Mouse (Mus musculus): ENCODE results near the gene Dus3l. TPM values are rescaled to one million over a fixed set of nuclear protein-coding genes. Genes with fewer than 3 reads are reported as not detected.

Dus3l gene
- 10 to 100 TPM; 57.0 to 57.2 TPM for total RNA-seq (2023)

DNA sequence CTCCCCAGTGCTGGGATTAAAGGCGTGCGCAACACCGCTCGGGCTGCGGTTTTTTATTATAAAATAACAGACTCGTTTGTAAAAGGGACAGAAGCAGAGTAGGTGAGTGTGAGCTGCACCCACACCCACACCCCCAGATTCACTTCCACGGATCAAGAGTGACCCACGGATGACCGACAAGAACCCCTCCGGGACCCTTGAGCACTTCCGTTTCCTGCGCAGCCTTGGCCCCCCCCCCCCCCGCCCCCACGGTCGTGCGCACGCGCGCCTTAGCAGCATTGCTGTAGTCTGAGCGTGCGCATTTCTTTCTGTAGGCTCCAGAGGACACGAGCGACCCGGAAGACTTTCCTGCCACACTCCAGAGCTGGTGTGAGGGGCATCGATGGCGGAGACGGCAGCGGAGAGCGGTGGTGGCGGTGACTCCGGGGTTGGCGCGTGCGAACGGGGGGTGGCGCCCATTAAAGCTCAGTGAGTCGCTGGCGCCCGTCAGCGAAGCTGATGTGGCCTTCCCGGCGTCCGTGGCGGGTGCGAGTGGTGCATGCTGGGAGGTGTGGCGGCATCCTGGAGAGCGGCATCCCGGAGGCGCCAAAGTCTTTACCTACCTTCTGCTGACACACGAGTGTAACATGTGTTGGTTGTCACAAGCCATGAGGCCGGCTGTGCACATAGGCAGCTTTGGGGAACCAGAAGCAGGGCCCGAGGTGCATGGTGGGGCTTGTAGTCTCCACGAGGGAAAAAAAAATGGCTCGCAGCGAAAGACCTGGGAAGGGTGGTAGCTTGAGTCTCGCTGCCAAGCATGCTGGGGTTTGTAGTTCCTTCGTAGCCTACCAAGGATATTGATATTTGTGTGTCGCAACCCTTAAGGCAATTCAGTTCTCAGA is at the start of gene Dus3l:
Gene Dus3l (plus strand): TSS at position 284 of the 881 bp plus-strand sequence.

GRCm38 (mm10) chr17:56717363-56718058 is 47.0 kb upstream of the Dus3l start, which contains the start of the genes Ndufa11 and Vmac:
TSS of gene Ndufa11 (plus strand) at chr17:56717767.
TSS of gene Vmac (minus strand) at chr17:56718022.

GRCm38 (mm10) chr17:56757416-56758123 is 7.0 kb upstream of the Dus3l start, which contains the start of gene Nrtn:
TSS of gene Nrtn (minus strand) at chr17:56757530.

DNA sequence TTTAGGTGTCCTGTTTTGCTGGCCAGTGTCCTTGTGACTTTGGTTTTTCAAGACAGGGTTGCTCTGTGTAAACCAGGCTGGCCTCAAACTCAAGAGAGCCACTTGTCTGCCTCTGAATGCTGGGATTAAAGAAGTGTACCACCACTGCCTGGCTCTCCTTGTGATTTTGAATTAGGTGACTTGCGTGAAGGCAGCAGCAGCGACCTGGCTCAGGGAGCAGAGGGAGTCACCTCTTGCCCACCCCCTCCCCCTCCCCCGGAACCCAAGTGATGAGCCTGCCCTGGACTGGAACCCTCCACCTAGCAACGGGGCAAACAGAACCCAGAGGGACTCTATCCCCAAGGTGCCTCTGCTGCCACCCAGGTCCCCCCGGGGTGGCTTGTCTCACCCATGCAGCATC is 5.4 kb downstream of the Dus3l start, which contains the start of gene Prr22:
Gene Prr22 (plus strand): TSS at position 301 of the 400 bp plus-strand sequence.

Other genes starting within 250 kb of the Dus3l start
- 10 to 100 TPM; 10.7 to 14.3 TPM for gene Gm20219, start 210.4 kb upstream of the Dus3l start, total RNA-seq (2023)
- gene Safb2, start 180.2 kb upstream of the Dus3l start, total RNA-seq (2023), result 100 to 1,000 TPM; 385 to 449 TPM
- 100 to 1,000 TPM; 262 to 272 TPM for gene Safb, start 179.9 kb upstream of the Dus3l start, total RNA-seq (2023)
- 100 to 1,000 TPM; 103 TPM for gene 2410015M20Rik, start 155.0 kb upstream of the Dus3l start, total RNA-seq (2023)
- gene Rpl36, start 151.3 kb upstream of the Dus3l start, total RNA-seq (2023), result 1,000 to 10,000 TPM; 1,772 to 1,818 TPM
- 10 to 100 TPM; 51.6 to 53.8 TPM for gene Lonp1, start 137.9 kb upstream of the Dus3l start, total RNA-seq (2023)
- gene Catsperd, start 136.6 kb upstream of the Dus3l start, total RNA-seq (2023), result 1 to 10 TPM; 1.0 to 1.1 TPM
- 100 to 1,000 TPM; 106 to 112 TPM for gene Ranbp3, start 91.5 kb upstream of the Dus3l start, total RNA-seq (2023)
- 10 to 100 TPM; 57.0 to 73.3 TPM for gene Ndufa11, start 47.0 kb upstream of the Dus3l start, total RNA-seq (2023)
- 10 to 100 TPM; 10.9 to 15.9 TPM for gene Vmac, start 46.7 kb upstream of the Dus3l start, total RNA-seq (2023)
- not detected for gene Nrtn, start 7.2 kb upstream of the Dus3l start, total RNA-seq (2023)
- gene Prr22, start 5.5 kb downstream of the Dus3l start, total RNA-seq (2023), result 1 to 10 TPM; 1.2 to 1.8 TPM
- 10 to 100 TPM; 18.2 to 18.7 TPM for gene Rfx2, start 66.3 kb downstream of the Dus3l start, total RNA-seq (2023)
- not detected for gene Acsbg2, start 109.7 kb downstream of the Dus3l start, total RNA-seq (2023)
- gene 1700061G19Rik, start 110.7 kb downstream of the Dus3l start, total RNA-seq (2023), result 1 to 10 TPM; 1.3 to 1.4 TPM
- gene Mllt1, start 170.7 kb downstream of the Dus3l start, total RNA-seq (2023), result 10 to 100 TPM; 38.4 to 44.5 TPM
- not detected for gene Acer1, start 217.4 kb downstream of the Dus3l start, total RNA-seq (2023)
- 10 to 100 TPM; 31.2 to 33.7 TPM for gene Clpp, start 225.5 kb downstream of the Dus3l start, total RNA-seq (2023)
- 10 to 100 TPM; 12.5 to 13.6 TPM for gene Alkbh7, start 232.6 kb downstream of the Dus3l start, total RNA-seq (2023)
- gene Pspn, start 235.3 kb downstream of the Dus3l start, total RNA-seq (2023), result 1 to 10 TPM; 2.4 to 2.7 TPM
- gene Gtf2f1, start 246.5 kb downstream of the Dus3l start, total RNA-seq (2023), result 10 to 100 TPM; 51.1 to 57.4 TPM
- gene Gm17949, start 246.7 kb downstream of the Dus3l start, total RNA-seq (2023), result not detected

Measured in T-cell, adult 66 days (primary cell).